Mouse (Mus musculus) G1E (cell line): ENCODE results near the gene Tex14.

Experiments
- CTCF ChIP-seq: IDR thresholded peaks from 2 replicates; pipeline ENCODE4 v1.5.1; 2012; ENCODE audit warnings: low read depth, low read length, inconsistent platforms, mixed read lengths
- GATA1 ChIP-seq: IDR thresholded peaks from 2 replicates; pipeline ENCODE4 v1.6.1; 2012; ENCODE audit warnings: borderline replicate concordance, low read length, inconsistent platforms, mixed read lengths

DNA sequence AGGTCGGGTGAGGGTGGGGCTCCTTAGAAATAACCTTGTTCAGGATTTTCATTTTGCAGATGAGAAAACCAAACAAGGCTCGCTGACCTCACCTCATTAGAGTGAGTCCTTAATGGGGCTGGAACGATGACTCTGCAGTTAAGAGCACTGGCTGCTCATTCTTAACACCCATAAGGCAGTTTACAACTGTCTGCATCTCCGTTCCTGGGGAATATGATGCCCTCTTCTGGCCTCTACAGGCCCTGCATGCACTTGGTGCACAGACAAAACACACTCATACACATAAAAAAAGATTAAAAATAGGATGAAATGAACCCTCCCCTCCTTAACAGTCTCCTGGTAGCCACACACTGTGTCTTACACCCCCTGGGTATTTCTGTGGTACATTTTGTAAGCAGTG lies 123.1 kb downstream of the Tex14 start:
- TF ChIP-seq CTCF (no peak), GATA1 (no peak)
